Mouse (Mus musculus): Measurements from ENCODE around the gene Kif18b.

Kif18b gene

GRCm38 (mm10) chr11:102924557-102925350 lies at the start of gene Kif18b:
Kif18b (minus strand) TSS chr11:102925124.
- peak; percentile 89 to 93 for DNase-seq

- DNase-seq = no peak
These were observed 47.4 kb upstream of the Kif18b start for GRCm38 (mm10) chr11:102972326-102972725.

GRCm38 (mm10) chr11:102971604-102972003 lies 46.7 kb upstream of the Kif18b start:
- DNase-seq = no peak

- DNase-seq = no peak
These were observed 39.7 kb upstream of the Kif18b start for GRCm38 (mm10) chr11:102964547-102965091.

GRCm38 (mm10) chr11:102963855-102964546 lies 39.1 kb upstream of the Kif18b start:
- no peak for DNase-seq

GRCm38 (mm10) chr11:102963246-102963854 lies 38.4 kb upstream of the Kif18b start:
- DNase-seq = no peak

- DNase-seq = no peak
These were observed 37.9 kb upstream of the Kif18b start for GRCm38 (mm10) chr11:102962861-102963245.

- DNase-seq = no peak
These were observed 36.2 kb upstream of the Kif18b start for GRCm38 (mm10) chr11:102961082-102961481.

- no peak for DNase-seq
These were observed 33.9 kb upstream of the Kif18b start for GRCm38 (mm10) chr11:102958870-102959269.

- DNase-seq = no peak
These were observed 33.5 kb upstream of the Kif18b start for GRCm38 (mm10) chr11:102958431-102958830.

- DNase-seq = no peak
These were observed 32.8 kb upstream of the Kif18b start for GRCm38 (mm10) chr11:102957692-102958091.

GRCm38 (mm10) chr11:102956962-102957614 lies 32.2 kb upstream of the Kif18b start:
- no peak for DNase-seq

- DNase-seq = no peak
These were observed 28.0 kb upstream of the Kif18b start for GRCm38 (mm10) chr11:102952922-102953321.

- DNase-seq = no peak
These were observed 23.4 kb upstream of the Kif18b start for GRCm38 (mm10) chr11:102948043-102948961.

- DNase-seq = peak in 1 of 2 experiments; percentile 22
These were observed 22.0 kb upstream of the Kif18b start for GRCm38 (mm10) chr11:102946992-102947343.

- peak; percentile 63 to 65 for DNase-seq
These were observed 21.5 kb upstream of the Kif18b start, which contains the start of gene C1ql1 for GRCm38 (mm10) chr11:102946265-102946991. C1ql1 (minus strand) TSS chr11:102946688.

GRCm38 (mm10) chr11:102945306-102946264 lies 20.7 kb upstream of the Kif18b start:
- no peak for DNase-seq

GRCm38 (mm10) chr11:102941236-102941635 lies 16.3 kb upstream of the Kif18b start:
- no peak for DNase-seq

GRCm38 (mm10) chr11:102939024-102939675 lies 14.2 kb upstream of the Kif18b start:
- no peak for DNase-seq

Data from thymus, adult 18-20 months (tissue).